Comparison of ENCODE assay signal across 20 mouse cellular contexts in the genomic region with DNA sequence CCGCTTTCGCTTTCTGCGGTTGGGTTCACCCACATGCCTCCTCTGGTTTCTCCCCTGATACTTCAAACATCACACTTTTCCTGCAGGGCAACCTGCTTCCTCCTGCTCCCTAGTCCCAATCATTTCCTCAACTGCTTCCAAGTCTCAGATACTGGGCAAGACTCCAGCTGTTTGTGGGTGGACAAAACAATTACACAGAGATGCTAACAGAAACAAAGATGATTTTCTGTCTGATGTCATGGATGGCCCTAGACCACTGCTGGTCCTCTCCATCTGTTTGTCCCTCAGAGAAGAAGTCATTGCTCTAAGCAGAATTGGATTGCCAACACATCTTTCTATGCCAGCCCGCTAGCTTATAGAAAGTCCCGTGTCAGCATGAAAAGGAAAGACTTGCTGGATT. TPM values are rescaled to one million over a fixed set of nuclear protein-coding genes. Genes with fewer than 3 reads are reported as not detected.
DNase-seq lines count a peak whose midpoint lies in the region; TF ChIP-seq lines count a peak whose summit lies in the region.
"Had no signal": no experiment of that assay in that cellular context is flagged by ENCODE, and none has a peak within 500 bp of the region (broad histone marks: within the 10 kb centered on the region; RNA-seq: fewer than 3 reads in every experiment).

No protein-coding gene starts in this region.

- no peak for TF ChIP-seq CTCF in thymus, adult 2 months (IDR thresholded peaks at IDR 0.05; ENCODE audit: borderline replicate concordance, control insufficient read depth, extremely low read depth, insufficient read depth, low read length, poor library complexity)

- peak; percentile 18 to 21 for DNase-seq in heart, postnatal 10 days
- DNase-seq in heart, adult 8-10 months (ENCODE audit: low spot score) = no peak
- peak; percentile 7 for DNase-seq in left cerebral cortex, postnatal 4 days
- no peak for DNase-seq in left cerebral cortex, postnatal 36 days (ENCODE audit: low spot score in 2 of 2)
- peak; percentile 52 for DNase-seq in 3T3-L1 (ENCODE audit: low read depth, low spot score)
- DNase-seq in adipocyte (ENCODE audit: low spot score) = peak; percentile 27
- no peak for DNase-seq in thymus, adult 2 months
- DNase-seq: adrenal gland, adult 8-10 months; cerebellum, adult 11-12 months; gastrocnemius, postnatal 14 days; kidney, adult 18-20 months; layer of hippocampus, adult 9-11 months; liver, postnatal 0 days had no signal

- no peaks in the 10 kb centered on the region for H3K4me1 ChIP-seq in thymus, adult 2 months (replicated peaks; ENCODE audit: control insufficient read depth, insufficient read depth, low read length)
- H3K4me1 ChIP-seq: heart, embryonic 12.5 days; megakaryocyte, embryonic 14.5 days; midbrain, embryonic 12.5 days had no signal

- no peak overlapping the region for H3K27ac ChIP-seq in thymus, adult 2 months (ENCODE audit: control insufficient read depth, insufficient read depth, low read length)
- H3K27ac ChIP-seq: kidney, postnatal 0 days; limb, embryonic 13.5 days; liver, embryonic 12.5 days; midbrain, embryonic 12.5 days had no signal

- no peak for TF ChIP-seq POLR2A in thymus, adult 2 months (IDR thresholded peaks at IDR 0.05; ENCODE audit: control insufficient read depth, extremely low read depth, insufficient read depth, low read length, poor library complexity)

- no peaks in the 10 kb centered on the region for H3K27me3 ChIP-seq in thymus, adult 2 months (ENCODE audit: control insufficient read depth, insufficient read depth, low read length)
- H3K27me3 ChIP-seq: limb, embryonic 13.5 days; liver, embryonic 12.5 days; megakaryocyte, embryonic 14.5 days; midbrain, embryonic 12.5 days had no signal

- H3K36me3 ChIP-seq in thymus, adult 2 months (ENCODE audit: control insufficient read depth, insufficient read depth, low read length) = no peaks in the 10 kb centered on the region
- H3K36me3 ChIP-seq: heart, embryonic 12.5 days; limb, embryonic 13.5 days; liver, embryonic 12.5 days; midbrain, embryonic 12.5 days had no signal

- H3K4me3 ChIP-seq in thymus, adult 2 months (ENCODE audit: control insufficient read depth, insufficient read depth, low read length) = no peak overlapping the region
- H3K4me3 ChIP-seq: erythroblast, embryonic 14.5 days; heart, embryonic 12.5 days; limb, embryonic 13.5 days; liver, embryonic 12.5 days; megakaryocyte, embryonic 14.5 days; midbrain, embryonic 12.5 days had no signal

- 96% methylated on average over 5 of the region's 5 CpGs for WGBS in thymus, adult 2 months

- intact Hi-C loops in heart, postnatal 10 days (cut with DNase I) = no loop called here
- intact Hi-C loops in left cerebral cortex, postnatal 4 days (cut with DNase I) = no loop called here
- intact Hi-C loops in left cerebral cortex, postnatal 36 days (cut with DNase I) = no loop called here

RNA-seq across cellular contexts. Expression of a gene that starts 26.4 kb away (rescaled TPM):
- 10 to 100 TPM; 24.6 to 28.1 TPM for total RNA-seq in heart, postnatal 10 days (2021)
- 10 to 100 TPM; 11.8 to 15.6 (median 15.0) TPM for total RNA-seq in heart, adult 8-10 months (2022)
- 10 to 100 TPM; 47.5 to 50.3 TPM for total RNA-seq in left cerebral cortex, postnatal 4 days (2021)
- total RNA-seq in left cerebral cortex, postnatal 36 days (2021) = 10 to 100 TPM; 16.3 to 16.5 TPM
- polyA plus RNA-seq in thymus, adult 2 months (2012; rRNA removed) = 0.83 and 1.0 TPM in 2 replicates
- polyA plus RNA-seq: erythroblast, embryonic 14.5 days had no signal

Comparison
In these comparisons a context has a peak if more than half of its experiments do, and no peak if none do; other contexts are left out.
1. DNase-seq: peak in heart, postnatal 10 days (2 of 2), left cerebral cortex, postnatal 4 days (single experiment), 3T3-L1 (single experiment) and adipocyte (single experiment); none in heart, adult 8-10 months (single experiment), left cerebral cortex, postnatal 36 days (0 of 2) and thymus, adult 2 months (single experiment).